Mouse (Mus musculus): ENCODE results near the gene D630036H23Rik.
A peak's percentile ranks its signal among the peaks of the same experiment; 100 is the strongest.
"Not testable (repeated sequence)": the region's sequence is repeated elsewhere in the genome, so short reads cannot be mapped to it uniquely, and the experiment has no call there.

D630036H23Rik gene

DNA sequence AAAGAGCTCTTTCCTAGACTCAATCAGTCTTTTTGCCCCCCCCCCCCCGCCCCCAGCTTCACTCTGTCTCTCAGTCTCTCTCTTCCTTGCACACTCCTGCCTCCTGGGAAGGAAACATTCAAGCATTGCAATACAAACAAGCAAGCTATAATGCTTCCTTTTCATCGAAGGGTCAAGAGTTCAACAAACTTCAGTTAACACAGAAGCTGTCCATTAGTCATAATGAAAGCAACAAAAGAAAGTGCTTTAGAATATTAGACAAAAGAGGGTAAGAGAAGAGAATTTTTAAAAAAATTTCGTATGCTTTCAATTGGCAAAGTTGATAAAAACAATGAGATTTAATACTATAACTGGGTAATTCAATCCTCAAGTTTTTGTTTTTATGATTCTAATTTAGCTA, 1.7 kb downstream of the D630036H23Rik start:
- Histone ChIP-seq H3K36me3 (ENCODE audit: insufficient read depth, low read length) (no peaks in the 10 kb centered on the region), H3K4me3 (replicated peaks; ENCODE audit: low read length) (no peak overlapping the region), H3K27me3 (ENCODE audit: insufficient read depth, low read length) (peaks cover 18% of the 10 kb centered on the region), H3K9me3 (ENCODE audit: low read length) (no peaks in the 10 kb centered on the region), H3K4me1 (replicated peaks; ENCODE audit: low read depth, low read length) (peaks cover 4% of the 10 kb centered on the region)
- TF ChIP-seq NANOG (IDR thresholded peaks at IDR 0.05; ENCODE audit: borderline replicate concordance, low read length) (no peak), CTCF (conservative IDR thresholded peaks at IDR 0.05; ENCODE audit: low read length) (no peak), POU5F1 (IDR thresholded peaks at IDR 0.05; ENCODE audit: borderline replicate concordance, low read length) (no peak)

GRCm38 (mm10) chr12:36376391-36376790, 5.6 kb downstream of the D630036H23Rik start:
- not testable (repeated sequence) for H3K9me3 ChIP-seq (ENCODE audit: low read length); H3K36me3 ChIP-seq (ENCODE audit: insufficient read depth, low read length); H3K4me1 ChIP-seq (replicated peaks; ENCODE audit: low read depth, low read length); H3K4me3 ChIP-seq (replicated peaks; ENCODE audit: low read length)
- H3K27me3 ChIP-seq (ENCODE audit: insufficient read depth, low read length): peaks cover 11% of the 10 kb centered on the region

GRCm38 (mm10) chr12:36373237-36373998, 8.6 kb downstream of the D630036H23Rik start:
- H3K4me3 ChIP-seq (replicated peaks; ENCODE audit: low read length): no peak overlapping the region
- no peaks in the 10 kb centered on the region for H3K9me3 ChIP-seq (ENCODE audit: low read length)
- no peaks in the 10 kb centered on the region for H3K36me3 ChIP-seq (ENCODE audit: insufficient read depth, low read length)
- H3K4me1 ChIP-seq (replicated peaks; ENCODE audit: low read depth, low read length): no peaks in the 10 kb centered on the region
- TF ChIP-seq CTCF (conservative IDR thresholded peaks at IDR 0.05; ENCODE audit: low read length): peak; percentile 71
- no peak for TF ChIP-seq POU5F1 (IDR thresholded peaks at IDR 0.05; ENCODE audit: borderline replicate concordance, low read length)
- H3K27me3 ChIP-seq (ENCODE audit: insufficient read depth, low read length): 0 out of 2 replicates have a peak, but pooled peaks cover 4% of the 10 kb centered on the region

- Histone ChIP-seq H3K4me3 (replicated peaks; ENCODE audit: low read length) (no peak overlapping the region), H3K27me3 (ENCODE audit: insufficient read depth, low read length) (no peaks in the 10 kb centered on the region), H3K36me3 (ENCODE audit: insufficient read depth, low read length) (no peaks in the 10 kb centered on the region), H3K9me3 (ENCODE audit: low read length) (no peaks in the 10 kb centered on the region), H3K4me1 (replicated peaks; ENCODE audit: low read depth, low read length) (no peaks in the 10 kb centered on the region)
- TF ChIP-seq CTCF (conservative IDR thresholded peaks at IDR 0.05; ENCODE audit: low read length): no peak
- TF ChIP-seq NANOG (IDR thresholded peaks at IDR 0.05; ENCODE audit: borderline replicate concordance, low read length): no peak
- TF ChIP-seq POU5F1 (IDR thresholded peaks at IDR 0.05; ENCODE audit: borderline replicate concordance, low read length): no peak
Measured at GRCm38 (mm10) chr12:36364013-36364412, 18.0 kb downstream of the D630036H23Rik start.

DNA sequence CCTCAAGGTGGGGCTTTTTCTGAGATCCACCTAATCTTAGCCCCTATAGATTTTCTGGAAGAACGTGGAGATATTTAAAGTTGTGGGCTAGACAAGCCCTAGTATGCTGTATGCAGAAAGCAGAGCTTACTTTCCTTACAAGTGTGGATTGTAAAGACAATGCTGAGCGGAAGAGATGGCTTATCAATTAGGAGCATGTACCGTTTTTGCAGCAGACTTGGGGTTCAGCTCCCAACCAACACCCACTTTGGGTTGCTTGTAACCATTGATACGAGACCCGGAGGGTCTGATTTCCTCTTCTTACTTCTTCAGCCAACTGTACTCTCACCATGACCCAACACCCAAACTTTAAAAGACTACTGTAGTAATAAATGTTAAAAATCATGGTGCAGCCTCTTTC, 21.3 kb downstream of the D630036H23Rik start:
- no peaks in the 10 kb centered on the region for H3K4me1 ChIP-seq (replicated peaks; ENCODE audit: low read depth, low read length)
- H3K4me3 ChIP-seq (replicated peaks; ENCODE audit: low read length): no peak overlapping the region
- TF ChIP-seq POU5F1 (IDR thresholded peaks at IDR 0.05; ENCODE audit: borderline replicate concordance, low read length): no peak
- TF ChIP-seq NANOG (IDR thresholded peaks at IDR 0.05; ENCODE audit: borderline replicate concordance, low read length): no peak
- no peak for TF ChIP-seq CTCF (conservative IDR thresholded peaks at IDR 0.05; ENCODE audit: low read length)
- no peaks in the 10 kb centered on the region for H3K9me3 ChIP-seq (ENCODE audit: low read length)
- no peaks in the 10 kb centered on the region for H3K27me3 ChIP-seq (ENCODE audit: insufficient read depth, low read length)
- H3K36me3 ChIP-seq (ENCODE audit: insufficient read depth, low read length): no peaks in the 10 kb centered on the region

DNA sequence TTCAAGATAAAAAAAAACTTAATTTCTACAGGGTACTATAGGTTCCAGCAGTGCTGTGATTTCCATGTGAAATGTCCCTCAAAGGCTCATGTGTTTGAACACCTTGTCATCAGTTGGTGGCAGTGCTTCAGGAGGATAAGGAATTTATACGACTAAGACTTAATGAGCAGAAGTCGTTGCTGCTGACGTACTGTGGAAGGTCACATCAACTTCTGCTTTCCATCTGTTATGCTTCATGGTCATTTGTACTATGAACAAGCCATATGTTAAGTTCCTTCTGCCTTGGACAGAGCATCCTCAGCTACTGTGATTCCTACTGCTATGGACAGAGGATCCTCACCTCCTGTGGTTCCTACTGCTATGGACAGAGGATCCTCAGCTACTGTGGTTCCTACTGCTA, 21.9 kb downstream of the D630036H23Rik start:
- no peaks in the 10 kb centered on the region for H3K27me3 ChIP-seq (ENCODE audit: insufficient read depth, low read length)
- no peaks in the 10 kb centered on the region for H3K36me3 ChIP-seq (ENCODE audit: insufficient read depth, low read length)
- no peaks in the 10 kb centered on the region for H3K4me1 ChIP-seq (replicated peaks; ENCODE audit: low read depth, low read length)
- TF ChIP-seq NANOG (IDR thresholded peaks at IDR 0.05; ENCODE audit: borderline replicate concordance, low read length) (no peak), CTCF (conservative IDR thresholded peaks at IDR 0.05; ENCODE audit: low read length) (no peak), POU5F1 (IDR thresholded peaks at IDR 0.05; ENCODE audit: borderline replicate concordance, low read length) (no peak)
- H3K4me3 ChIP-seq (replicated peaks; ENCODE audit: low read length): no peak overlapping the region
- no peaks in the 10 kb centered on the region for H3K9me3 ChIP-seq (ENCODE audit: low read length)

DNA sequence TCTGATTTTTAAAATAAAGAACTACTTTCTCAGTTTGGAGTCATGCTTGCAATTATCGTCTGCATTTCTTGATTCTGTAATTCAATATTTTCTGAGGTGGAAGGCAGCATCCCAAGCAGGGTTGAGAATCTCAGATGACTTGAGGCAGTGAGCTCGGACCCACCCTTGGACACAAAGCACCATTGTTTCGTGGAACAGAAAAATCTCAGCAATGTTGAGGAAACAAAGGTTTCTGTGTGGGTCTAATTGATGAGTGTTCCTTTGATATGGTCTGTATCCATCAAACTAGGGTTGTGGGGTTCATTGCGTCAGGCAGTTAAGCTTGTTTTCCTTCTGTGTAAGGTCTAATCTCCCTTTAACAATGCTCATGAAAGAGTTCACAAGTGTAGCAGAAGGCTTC, 37.9 kb downstream of the D630036H23Rik start:
- Histone ChIP-seq H3K36me3 (ENCODE audit: insufficient read depth, low read length) (no peaks in the 10 kb centered on the region), H3K4me1 (replicated peaks; ENCODE audit: low read depth, low read length) (no peaks in the 10 kb centered on the region), H3K9me3 (ENCODE audit: low read length) (peaks cover 13% of the 10 kb centered on the region), H3K27me3 (ENCODE audit: insufficient read depth, low read length) (no peaks in the 10 kb centered on the region), H3K4me3 (replicated peaks; ENCODE audit: low read length) (no peak overlapping the region)
- TF ChIP-seq CTCF (conservative IDR thresholded peaks at IDR 0.05; ENCODE audit: low read length) (no peak), NANOG (IDR thresholded peaks at IDR 0.05; ENCODE audit: borderline replicate concordance, low read length) (no peak)

DNA sequence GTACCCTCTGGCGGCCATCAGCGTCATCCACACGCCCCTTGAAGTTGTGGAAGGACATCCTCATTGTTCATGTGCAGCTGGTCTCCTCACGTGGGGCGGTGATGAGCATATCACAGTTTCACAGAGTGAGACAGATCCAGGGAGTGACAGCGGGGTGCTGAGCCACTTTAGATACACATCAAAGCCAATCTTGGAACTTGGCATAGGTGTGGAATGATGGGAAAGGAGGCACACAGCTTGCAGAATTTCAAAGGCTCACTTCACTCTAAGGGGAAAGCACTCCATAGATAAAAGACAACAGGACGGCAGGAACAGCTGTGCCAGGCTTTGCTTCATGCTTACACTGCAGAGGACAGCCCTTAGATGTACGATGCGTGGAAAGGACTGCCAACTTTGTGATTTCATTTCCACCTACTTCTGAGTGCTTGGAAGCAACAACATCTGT, 48.1 kb downstream of the D630036H23Rik start:
- Histone ChIP-seq H3K4me3 (replicated peaks; ENCODE audit: low read length) (no peak overlapping the region), H3K9me3 (ENCODE audit: low read length) (no peaks in the 10 kb centered on the region), H3K27me3 (ENCODE audit: insufficient read depth, low read length) (no peaks in the 10 kb centered on the region; the same call in 1 of the 2 replicates), H3K4me1 (replicated peaks; ENCODE audit: low read depth, low read length) (no peaks in the 10 kb centered on the region), H3K36me3 (ENCODE audit: insufficient read depth, low read length) (no peaks in the 10 kb centered on the region)
- TF ChIP-seq CTCF (conservative IDR thresholded peaks at IDR 0.05; ENCODE audit: low read length) (no peak), NANOG (IDR thresholded peaks at IDR 0.05; ENCODE audit: borderline replicate concordance, low read length) (no peak), POU5F1 (IDR thresholded peaks at IDR 0.05; ENCODE audit: borderline replicate concordance, low read length) (no peak)

- Histone ChIP-seq H3K36me3 (ENCODE audit: insufficient read depth, low read length) (no peaks in the 10 kb centered on the region), H3K4me1 (replicated peaks; ENCODE audit: low read depth, low read length) (no peaks in the 10 kb centered on the region), H3K27me3 (ENCODE audit: insufficient read depth, low read length) (no peaks in the 10 kb centered on the region; the same call in 1 of the 2 replicates), H3K4me3 (replicated peaks; ENCODE audit: low read length) (no peak overlapping the region), H3K9me3 (ENCODE audit: low read length) (peaks cover 10% of the 10 kb centered on the region)
- TF ChIP-seq CTCF (conservative IDR thresholded peaks at IDR 0.05; ENCODE audit: low read length) (no peak), NANOG (IDR thresholded peaks at IDR 0.05; ENCODE audit: borderline replicate concordance, low read length) (no peak), POU5F1 (IDR thresholded peaks at IDR 0.05; ENCODE audit: borderline replicate concordance, low read length) (no peak)
Measured at GRCm38 (mm10) chr12:36332676-36333075, 49.3 kb downstream of the D630036H23Rik start.

All from E14TG2a.4 (cell line).